Mouse (Mus musculus): ENCODE results near the gene Asns. TPM values are rescaled to one million over a fixed set of nuclear protein-coding genes. Genes with fewer than 3 reads are reported as not detected.

Asns gene
- polyA plus RNA-seq, 1 experiment from 2014 or later, result 316 TPM

Other genes with a start within 250 kb of the Asns start
- not detected in 2 replicates for gene Tac1, start 138.4 kb downstream of the Asns start, polyA plus RNA-seq (2015; fragmentation: Nextera tagmentation; extraction: Ambion mirVana)
- 3.5 and 4.1 TPM in 2 replicates for gene C1galt1, start 151.6 kb upstream of the Asns start, polyA plus RNA-seq (2015; fragmentation: Nextera tagmentation; extraction: Ambion mirVana)